Mouse (Mus musculus) CD8-positive naive resting alpha-beta T cell, adult 2 months (primary cell): ENCODE results near the gene Ak7.

ENCODE experiments used
- DNase-seq, 2 experiments: peaks; one replicate each; pipeline ENCODE4 v3.0.0; 2022; ENCODE audit warnings: low read depth in 2 of 2, low spot score in 2 of 2

The Ak7 gene

DNA sequence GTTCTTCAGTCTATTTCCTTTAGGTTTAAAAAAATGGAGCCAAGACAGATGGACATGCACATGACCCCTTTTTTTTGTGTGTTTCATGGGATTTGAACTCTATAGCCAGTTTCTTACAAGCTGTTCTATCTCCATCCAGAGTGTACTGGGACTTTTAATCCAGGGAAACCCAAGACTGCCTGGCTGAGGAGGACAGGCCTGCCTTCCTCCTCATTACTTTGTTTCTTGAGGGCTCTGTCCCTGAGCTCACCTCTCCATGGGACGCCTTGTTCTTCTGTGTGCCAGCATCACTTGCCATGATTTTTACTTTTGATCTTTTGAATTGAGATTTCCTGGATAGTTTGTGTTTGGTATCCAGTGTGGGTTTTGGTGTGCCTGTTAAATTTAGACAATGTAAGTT is 80.3 kb downstream of the Ak7 start:
- DNase-seq = no peak

DNA sequence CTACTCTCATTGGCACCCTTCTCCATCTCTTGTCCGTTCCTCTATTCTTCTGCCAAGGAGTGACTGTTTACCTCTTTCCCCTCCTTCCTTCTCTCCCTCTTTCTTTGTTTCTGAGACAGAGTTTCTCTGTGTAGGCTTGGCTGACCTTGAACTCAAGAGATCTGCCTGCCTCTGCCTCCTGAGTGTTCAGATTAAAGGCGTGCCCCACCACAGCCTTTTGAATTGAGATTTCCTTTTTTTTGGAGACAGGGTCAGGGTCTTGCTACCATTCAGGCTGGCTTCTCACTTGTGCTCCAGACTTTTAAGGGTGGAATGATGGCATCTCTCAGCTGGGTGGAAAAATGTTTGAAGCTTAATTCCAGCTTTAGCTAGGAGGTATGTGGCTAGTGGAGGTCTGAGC is 81.8 kb downstream of the Ak7 start:
- no peak for DNase-seq

DNA sequence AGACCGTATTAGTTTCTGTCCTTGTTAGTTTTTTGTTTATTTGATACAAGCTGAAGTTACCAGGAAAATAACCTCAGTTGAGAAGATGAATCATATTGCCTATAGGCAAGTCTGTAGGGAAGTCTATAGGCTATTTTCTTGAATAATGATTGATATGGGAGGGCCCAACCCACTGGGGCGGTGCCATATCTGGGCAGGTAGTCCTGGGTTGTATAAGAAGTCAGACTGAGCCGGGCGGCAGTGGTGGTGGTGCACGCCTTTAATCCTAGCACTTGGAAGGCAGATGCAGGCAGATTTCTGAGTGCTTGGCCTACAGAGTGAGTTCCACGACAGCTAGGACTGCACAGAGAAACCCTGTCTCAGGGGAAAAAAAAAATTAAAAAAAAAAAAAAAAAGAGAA is 84.1 kb downstream of the Ak7 start:
- no peak for DNase-seq

DNA sequence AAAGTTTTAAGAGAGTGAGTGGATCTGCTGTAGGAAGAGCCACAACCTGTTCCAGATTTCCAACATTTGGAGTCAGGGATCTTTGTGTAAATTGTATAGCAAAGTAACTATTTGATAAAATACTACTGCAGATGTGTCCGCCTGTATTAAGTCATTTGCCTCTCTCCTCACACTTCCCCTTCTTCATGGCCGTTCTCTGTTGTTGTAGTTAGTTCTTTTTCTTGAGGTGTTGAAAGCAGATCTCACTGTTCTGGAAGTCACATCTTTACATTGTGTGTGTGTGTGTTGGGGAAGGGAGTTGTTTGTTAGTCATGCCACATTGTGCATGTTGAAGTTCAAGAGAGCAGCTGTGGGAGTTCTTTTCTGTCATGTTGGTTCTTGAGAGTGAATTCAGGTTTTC is 89.1 kb downstream of the Ak7 start:
- no peak for DNase-seq

DNA sequence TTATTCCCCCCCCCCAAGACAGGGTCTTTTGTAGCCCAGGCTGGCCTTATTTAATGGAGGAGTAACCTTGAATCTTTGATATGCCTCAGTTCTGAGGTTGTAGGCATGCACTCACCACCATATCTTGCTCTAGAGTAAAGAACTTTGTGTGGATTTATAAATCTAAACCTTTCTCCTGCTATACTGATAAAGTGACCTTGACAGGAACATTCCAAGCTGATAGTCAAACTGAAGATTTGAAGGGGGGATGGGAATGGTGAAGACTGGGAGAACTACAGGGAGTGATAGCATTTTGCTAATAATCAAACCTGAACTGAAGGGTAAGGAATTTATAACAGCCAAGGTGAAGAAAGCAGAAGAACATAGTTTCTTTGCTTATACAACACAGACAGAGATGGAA is 92.2 kb downstream of the Ak7 start:
- DNase-seq = no peak

DNA sequence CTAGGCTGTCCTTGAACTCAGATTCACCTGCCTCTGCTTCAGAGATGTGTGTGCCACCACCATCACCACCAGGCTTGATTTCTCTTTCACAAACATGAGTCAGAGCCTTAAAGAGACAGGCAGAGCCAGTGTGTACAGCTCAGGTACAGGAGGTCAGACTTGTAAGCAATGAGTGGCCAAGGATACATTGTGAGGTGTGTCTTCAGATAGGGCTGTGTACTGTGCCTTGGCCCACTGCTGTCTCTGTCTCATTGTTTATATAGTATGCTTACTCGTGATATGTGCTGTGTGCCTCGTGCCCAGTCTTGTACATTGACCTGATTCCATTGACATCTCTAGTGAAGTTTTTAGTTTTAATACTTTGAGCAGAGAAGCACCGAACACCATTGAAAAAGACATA is 100.0 kb downstream of the Ak7 start:
- DNase-seq = no peak

DNA sequence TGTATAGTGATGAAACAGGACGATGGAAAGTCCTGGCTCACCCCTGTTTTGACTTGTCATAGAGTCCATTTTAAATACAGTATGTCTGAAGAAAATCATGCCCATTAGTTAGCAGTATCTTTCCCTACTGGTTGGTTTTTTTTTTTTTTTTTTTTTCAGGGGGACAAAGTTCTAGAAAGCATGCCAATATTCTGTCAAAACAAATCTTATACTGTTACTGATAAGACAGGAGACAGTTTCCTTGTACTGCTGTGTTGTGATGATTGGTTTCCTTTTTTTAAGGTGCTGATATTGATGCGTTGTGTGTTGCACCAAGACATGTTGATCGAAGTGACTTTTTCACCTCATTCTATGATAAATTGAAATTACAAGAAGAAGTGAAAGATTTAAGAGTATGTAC is 100.4 kb downstream of the Ak7 start:
- no peak for DNase-seq

DNA sequence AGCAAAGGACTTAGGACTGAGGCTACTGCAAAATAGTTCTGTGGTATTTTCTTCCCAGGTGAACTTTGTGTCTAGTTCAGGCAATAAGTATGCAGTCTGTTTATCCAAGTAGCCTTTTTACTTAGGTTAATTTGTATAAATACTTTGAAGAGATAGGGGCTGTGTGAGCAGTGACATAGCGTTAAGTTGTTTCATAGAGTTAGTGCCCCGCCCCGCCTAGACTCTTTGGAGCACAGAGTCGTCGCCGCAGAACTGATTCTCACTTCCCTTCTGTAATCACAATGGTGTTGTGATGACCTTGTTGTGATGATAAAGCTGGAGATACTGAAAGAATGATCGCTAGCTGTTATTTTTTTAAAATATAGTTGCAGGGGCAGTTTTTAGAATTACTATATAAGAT is 101.6 kb downstream of the Ak7 start:
- DNase-seq = no peak

DNA sequence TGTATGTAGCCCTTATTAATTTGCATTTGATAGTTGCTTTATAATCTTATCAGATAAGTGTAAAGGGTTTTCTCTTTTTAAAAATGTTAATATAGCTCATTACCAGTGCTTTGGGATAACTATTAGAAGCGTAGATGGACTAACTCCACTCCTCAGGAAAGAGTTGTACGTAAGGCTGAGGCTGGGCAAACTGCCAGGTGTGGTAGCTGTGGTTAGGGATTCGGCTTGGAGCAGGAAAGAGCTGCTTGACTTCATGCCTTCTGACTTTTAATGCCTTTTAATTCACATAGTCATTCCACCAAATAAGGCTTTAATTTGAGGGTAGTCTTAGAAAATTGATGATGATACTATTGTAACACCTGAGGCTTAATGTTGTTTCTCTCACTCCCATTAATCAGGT is 103.2 kb downstream of the Ak7 start:
- no peak for DNase-seq

DNA sequence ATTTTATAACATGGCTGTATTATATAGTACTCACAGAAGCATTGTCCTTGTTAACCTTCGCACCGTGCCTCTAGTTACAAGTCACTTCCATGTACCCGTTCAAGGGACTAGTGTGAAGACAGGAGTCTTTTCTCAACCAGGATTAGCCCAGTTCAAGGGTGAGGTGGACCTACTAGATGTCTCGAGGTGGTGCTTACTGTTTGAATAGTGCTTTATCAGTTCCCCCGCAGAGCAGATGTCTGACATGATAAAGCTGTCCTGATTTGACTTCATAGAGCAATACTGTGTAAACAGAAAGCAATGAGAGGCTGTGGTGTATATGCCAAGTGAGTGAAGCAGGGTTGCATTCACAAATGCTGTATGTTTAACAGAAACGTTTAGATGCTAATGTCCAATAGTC is 104.8 kb downstream of the Ak7 start:
- no peak for DNase-seq

DNA sequence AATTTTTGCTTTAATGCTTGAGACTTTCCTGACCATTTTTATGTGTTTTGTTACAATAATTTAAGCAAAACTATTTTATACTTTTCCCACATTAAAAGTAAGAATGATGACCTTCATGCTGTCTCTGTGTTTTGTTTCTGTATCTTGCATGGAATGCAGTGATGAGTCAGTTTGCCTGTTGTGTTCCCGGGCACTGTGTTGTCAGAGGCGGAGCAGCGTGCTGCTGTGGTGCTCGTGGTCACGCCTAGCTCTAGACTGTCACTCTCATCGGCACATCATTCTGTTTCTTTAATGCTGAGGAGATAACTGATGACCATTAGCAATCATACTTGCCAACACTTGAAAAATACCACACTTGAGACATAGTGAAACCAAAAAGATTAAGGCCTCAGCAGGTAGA is 108.2 kb downstream of the Ak7 start:
- DNase-seq = no peak

DNA sequence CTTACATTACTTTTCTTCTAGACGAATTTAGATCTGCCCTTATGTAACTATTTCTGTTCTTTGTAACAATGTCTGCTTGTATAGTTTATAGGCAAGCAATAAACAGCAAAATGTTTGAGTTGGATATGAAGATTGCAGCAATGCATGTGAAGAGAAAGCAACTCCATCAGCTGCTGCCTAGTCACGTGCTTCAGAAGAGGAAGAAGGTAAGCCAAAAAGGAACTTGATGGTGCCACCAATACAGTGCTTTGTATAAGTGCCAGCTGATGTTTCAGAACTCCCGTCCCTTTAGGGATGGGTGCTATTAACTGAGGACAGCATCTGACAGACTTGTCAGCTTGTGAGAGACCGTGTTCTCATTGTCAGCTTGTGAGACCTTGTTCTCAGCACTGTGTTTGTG is 117.7 kb downstream of the Ak7 start:
- DNase-seq = no peak

DNA sequence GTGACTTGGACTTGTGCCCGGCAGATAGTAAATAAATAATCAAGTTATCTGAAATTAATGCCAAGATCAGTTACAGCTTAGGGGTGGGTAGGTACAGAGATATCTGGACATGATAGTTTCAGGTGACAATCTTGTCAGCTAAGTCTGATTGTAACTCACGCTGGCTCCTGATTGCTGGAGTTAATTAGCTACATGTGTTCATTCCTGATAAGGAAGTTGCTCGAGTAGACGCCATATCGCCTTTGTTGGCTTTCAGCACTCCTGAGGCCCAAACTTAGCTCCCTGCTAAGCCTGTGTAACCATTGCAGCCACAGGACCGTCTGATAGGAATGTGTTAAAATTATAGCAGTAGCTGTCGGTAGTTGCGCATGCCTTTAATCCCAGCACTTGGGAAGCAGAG is 119.0 kb downstream of the Ak7 start:
- DNase-seq = no peak

DNA sequence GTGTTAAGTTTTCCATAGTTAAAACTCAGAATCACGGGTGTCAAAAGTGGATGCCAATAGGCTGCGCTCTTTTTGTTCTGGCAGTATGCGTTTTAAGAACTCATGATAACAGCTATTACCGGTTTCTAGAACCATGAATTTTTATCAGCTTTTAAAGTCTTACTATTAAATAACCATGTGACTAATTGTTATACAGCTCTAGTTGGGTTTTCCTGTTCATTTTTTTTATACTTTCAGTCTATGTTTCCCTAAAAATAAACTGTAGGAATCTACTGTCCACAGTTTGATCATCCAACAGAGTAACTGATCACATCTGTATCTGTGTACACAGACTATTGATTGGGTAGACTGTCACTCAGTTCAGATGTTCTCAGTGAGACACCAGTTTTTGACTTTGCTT is 119.5 kb downstream of the Ak7 start:
- no peak for DNase-seq
